Mouse (Mus musculus): ENCODE results near the gene M1ap.

GRCm38 (mm10) chr6:83010010-83010409 is 63.3 kb downstream of the M1ap start:
- no peak for TF ChIP-seq CTCF (IDR thresholded peaks at IDR 0.05; ENCODE audit: low read depth)
- no peak for TF ChIP-seq EP300 (optimal IDR thresholded peaks at IDR 0.05)
